Mouse (Mus musculus): Measurements from ENCODE around the gene Cdk19.
A peak's percentile ranks its signal among the peaks of the same experiment; 100 is the strongest.

- TF ChIP-seq CTCF (IDR thresholded peaks at IDR 0.05; ENCODE audit: extremely low read depth, insufficient read depth, low read length) = no peak
- peak; percentile 65 for TF ChIP-seq POLR2A (IDR thresholded peaks at IDR 0.05; ENCODE audit: extremely low read depth, insufficient read depth, low read length)
Observed at GRCm38 (mm10) chr10:40348566-40349536, 9.5 kb downstream of the Cdk19 start.
